Mouse (Mus musculus) embryo, embryonic 10 days (tissue): ENCODE data around the gene Mroh2a.

Experiments
- DNase-seq: peaks from one replicate; pipeline ENCODE4 v3.0.0-alpha.2; 2015; ENCODE audit warnings: low spot score

Mroh2a gene

GRCm38 (mm10) chr1:88276524-88277097 is 49.8 kb downstream of the Mroh2a start:
- no peak for DNase-seq

GRCm38 (mm10) chr1:88277098-88277817 is 50.5 kb downstream of the Mroh2a start, which contains the start of the genes Hjurp and Trpm8:
TSS of gene Hjurp (minus strand) at chr1:88277633.
TSS of gene Trpm8 (plus strand) at chr1:88277661.
- peak; percentile 100 for DNase-seq

- DNase-seq = no peak
These were observed 51.2 kb downstream of the Mroh2a start for GRCm38 (mm10) chr1:88277818-88278511.

GRCm38 (mm10) chr1:88279111-88280005 is 52.6 kb downstream of the Mroh2a start:
- DNase-seq = no peak

- no peak for DNase-seq
These were observed 53.4 kb downstream of the Mroh2a start for GRCm38 (mm10) chr1:88280006-88280690.

GRCm38 (mm10) chr1:88282301-88282700 is 55.5 kb downstream of the Mroh2a start:
- DNase-seq = no peak

GRCm38 (mm10) chr1:88283376-88284227 is 56.8 kb downstream of the Mroh2a start:
- no peak for DNase-seq

GRCm38 (mm10) chr1:88284228-88284945 is 57.6 kb downstream of the Mroh2a start:
- DNase-seq = no peak

GRCm38 (mm10) chr1:88284946-88285320 is 58.1 kb downstream of the Mroh2a start:
- DNase-seq = no peak

GRCm38 (mm10) chr1:88285652-88286051 is 58.9 kb downstream of the Mroh2a start:
- DNase-seq = no peak

GRCm38 (mm10) chr1:88286136-88286845 is 59.5 kb downstream of the Mroh2a start:
- DNase-seq = no peak

GRCm38 (mm10) chr1:88286887-88287696 is 60.3 kb downstream of the Mroh2a start:
- DNase-seq = no peak

GRCm38 (mm10) chr1:88287697-88287980 is 60.9 kb downstream of the Mroh2a start:
- DNase-seq = peak; percentile 78

GRCm38 (mm10) chr1:88288056-88288788 is 61.4 kb downstream of the Mroh2a start:
- DNase-seq = no peak

GRCm38 (mm10) chr1:88288789-88289127 is 62.0 kb downstream of the Mroh2a start:
- DNase-seq = no peak

GRCm38 (mm10) chr1:88289152-88289551 is 62.4 kb downstream of the Mroh2a start:
- DNase-seq = no peak

- peak; percentile 76 for DNase-seq
These were observed 63.1 kb downstream of the Mroh2a start for GRCm38 (mm10) chr1:88289917-88290316.

GRCm38 (mm10) chr1:88290511-88290910 is 63.7 kb downstream of the Mroh2a start:
- DNase-seq = no peak
